Mouse (Mus musculus): ENCODE measurements around the gene Prdx2. TPM values are rescaled to one million over a fixed set of nuclear protein-coding genes. Genes with fewer than 3 reads are reported as not detected.
A peak's percentile ranks its signal among the peaks of the same experiment; 100 is the strongest.

Prdx2 gene
- polyA plus RNA-seq, 1 experiment from 2014 or later, result 596 TPM

DNA sequence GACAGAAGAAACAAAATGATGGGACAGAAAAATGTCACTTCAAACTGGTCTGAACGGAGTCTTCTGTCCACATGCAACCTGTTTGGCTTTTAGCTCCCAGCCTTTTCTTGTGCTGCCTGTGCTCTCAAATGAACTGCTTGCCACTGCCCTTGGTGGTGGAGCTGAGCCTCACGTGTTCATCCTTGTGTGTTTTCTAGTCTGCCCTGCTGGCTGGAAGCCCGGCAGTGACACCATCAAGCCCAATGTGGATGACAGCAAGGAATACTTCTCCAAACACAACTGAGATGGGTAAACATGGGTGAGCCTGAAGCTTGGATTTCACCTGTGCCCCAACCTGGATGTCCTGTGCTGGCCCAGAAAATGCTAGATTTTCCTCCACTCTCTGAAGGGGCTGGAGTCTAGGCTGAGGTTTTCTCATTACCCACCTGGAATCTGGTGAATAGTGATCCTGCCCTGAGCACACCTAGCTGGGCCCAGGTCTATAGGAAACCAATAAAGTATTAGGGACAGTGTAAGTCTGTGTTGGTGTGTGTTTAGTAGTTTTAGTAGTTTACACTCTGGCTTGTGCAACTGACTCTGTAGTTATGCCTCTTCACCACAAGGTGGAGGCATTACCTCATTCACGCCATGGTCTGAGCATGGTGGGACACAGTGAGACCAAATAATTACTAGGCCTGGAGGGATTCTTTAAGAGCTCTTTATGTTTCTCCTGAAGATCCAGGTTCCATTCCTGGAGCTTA lies 4.6 kb downstream of the Prdx2 start:
- H3K27me3 ChIP-seq, result no peaks in the 10 kb centered on the region
- ATAC-seq (replicated peaks; ENCODE audit: insufficient number of reproducible peaks, insufficient read depth, low FRiP score, low read depth), result no peak
- WGBS, result 62% methylated on average over 4 of the region's 4 CpGs
- H3K9ac ChIP-seq, result no peak overlapping the region
- H3K36me3 ChIP-seq, result peaks cover 31% of the 10 kb centered on the region
- peaks cover 46% of the 10 kb centered on the region for H3K4me1 ChIP-seq (replicated peaks)
- H3K4me2 ChIP-seq, result no peak overlapping the region
- no peaks in the 10 kb centered on the region for H3K9me3 ChIP-seq (replicated peaks)
- no peak overlapping the region for H3K4me3 ChIP-seq
- H3K27ac ChIP-seq, result no peak overlapping the region

DNA sequence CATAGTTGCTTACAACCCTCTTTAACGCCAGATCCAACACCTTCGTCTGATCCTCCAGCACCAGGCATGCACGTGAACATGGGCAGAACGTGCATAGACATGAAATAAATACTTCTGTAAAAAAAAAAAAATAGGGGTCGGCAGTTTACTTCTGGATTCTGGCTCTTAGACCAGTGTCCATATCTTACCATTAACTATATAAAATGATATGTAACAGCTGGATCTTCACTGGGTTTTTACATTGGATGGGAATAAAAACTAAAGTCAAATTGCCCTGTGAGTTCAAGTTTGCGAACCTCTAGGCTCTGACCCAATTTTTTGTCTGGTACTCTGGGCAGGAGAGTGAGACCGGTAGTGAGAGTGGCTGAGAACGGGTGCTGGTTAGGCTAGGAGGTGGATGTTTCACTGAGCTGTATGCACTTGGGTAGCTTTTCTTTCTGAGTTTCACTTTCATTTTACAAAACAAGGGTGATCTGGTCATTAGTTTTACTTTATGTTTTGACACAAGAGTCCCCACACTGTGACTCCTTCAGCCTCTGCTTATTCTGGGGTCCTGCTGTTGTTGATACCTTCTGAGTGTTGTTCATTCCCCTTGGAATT lies 5.3 kb downstream of the Prdx2 start:
- Histone ChIP-seq H3K36me3 (peaks cover 31% of the 10 kb centered on the region), H3K4me2 (no peak overlapping the region), H3K4me3 (no peak overlapping the region), H3K27ac (no peak overlapping the region), H3K9me3 (replicated peaks) (no peaks in the 10 kb centered on the region), H3K27me3 (no peaks in the 10 kb centered on the region), H3K9ac (no peak overlapping the region), H3K4me1 (replicated peaks) (peaks cover 53% of the 10 kb centered on the region)
- 78% methylated on average over 8 of the region's 8 CpGs for WGBS
- ATAC-seq (replicated peaks; ENCODE audit: insufficient number of reproducible peaks, insufficient read depth, low FRiP score, low read depth), result no peak

DNA sequence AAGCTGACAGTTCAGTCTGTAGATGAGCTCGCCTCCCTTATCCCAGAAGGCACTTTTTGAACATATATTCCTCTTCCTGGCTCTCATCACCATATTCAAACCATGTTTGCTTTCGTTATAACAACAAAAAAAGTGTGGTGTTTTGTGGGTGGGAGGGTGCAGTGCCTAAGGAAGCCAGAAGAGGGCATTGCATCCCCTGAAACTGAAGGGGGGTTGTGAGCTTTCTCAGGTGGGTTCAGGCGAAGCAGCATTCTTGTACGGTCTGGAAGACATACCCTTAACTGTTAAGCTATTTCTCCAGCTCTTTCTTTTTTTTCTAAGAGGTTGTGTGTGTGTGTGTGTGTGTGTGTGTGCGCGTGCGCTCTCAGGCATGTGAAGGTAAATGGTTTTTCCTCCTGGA lies 6.0 kb downstream of the Prdx2 start:
- no peaks in the 10 kb centered on the region for H3K27me3 ChIP-seq
- no peak for ATAC-seq (replicated peaks; ENCODE audit: insufficient number of reproducible peaks, insufficient read depth, low FRiP score, low read depth)
- peaks cover 31% of the 10 kb centered on the region for H3K36me3 ChIP-seq
- H3K27ac ChIP-seq, result peak overlapping the region; percentile 91
- 32% methylated on average over 7 of the region's 7 CpGs for WGBS
- peak overlapping the region; percentile 97 for H3K4me2 ChIP-seq
- peaks cover 58% of the 10 kb centered on the region for H3K4me1 ChIP-seq (replicated peaks)
- no peaks in the 10 kb centered on the region for H3K9me3 ChIP-seq (replicated peaks)
- H3K9ac ChIP-seq, result no peak overlapping the region
- peak overlapping the region; percentile 66; the same call in 1 of the 2 replicates for H3K4me3 ChIP-seq

GRCm38 (mm10) chr8:84976031-84976762 lies 6.8 kb downstream of the Prdx2 start:
- no peaks in the 10 kb centered on the region for H3K27me3 ChIP-seq
- H3K4me1 ChIP-seq (replicated peaks), result peaks cover 58% of the 10 kb centered on the region
- no peaks in the 10 kb centered on the region for H3K9me3 ChIP-seq (replicated peaks)
- ATAC-seq (replicated peaks; ENCODE audit: insufficient number of reproducible peaks, insufficient read depth, low FRiP score, low read depth), result peak; percentile 80
- peak overlapping the region; percentile 79 for H3K9ac ChIP-seq
- H3K27ac ChIP-seq, result peak overlapping the region; percentile 91
- H3K36me3 ChIP-seq, result peaks cover 28% of the 10 kb centered on the region
- peak overlapping the region; percentile 66 for H3K4me3 ChIP-seq
- under 1% methylated on average over 58 of the region's 61 CpGs for WGBS
- H3K4me2 ChIP-seq, result peak overlapping the region; percentile 97

DNA sequence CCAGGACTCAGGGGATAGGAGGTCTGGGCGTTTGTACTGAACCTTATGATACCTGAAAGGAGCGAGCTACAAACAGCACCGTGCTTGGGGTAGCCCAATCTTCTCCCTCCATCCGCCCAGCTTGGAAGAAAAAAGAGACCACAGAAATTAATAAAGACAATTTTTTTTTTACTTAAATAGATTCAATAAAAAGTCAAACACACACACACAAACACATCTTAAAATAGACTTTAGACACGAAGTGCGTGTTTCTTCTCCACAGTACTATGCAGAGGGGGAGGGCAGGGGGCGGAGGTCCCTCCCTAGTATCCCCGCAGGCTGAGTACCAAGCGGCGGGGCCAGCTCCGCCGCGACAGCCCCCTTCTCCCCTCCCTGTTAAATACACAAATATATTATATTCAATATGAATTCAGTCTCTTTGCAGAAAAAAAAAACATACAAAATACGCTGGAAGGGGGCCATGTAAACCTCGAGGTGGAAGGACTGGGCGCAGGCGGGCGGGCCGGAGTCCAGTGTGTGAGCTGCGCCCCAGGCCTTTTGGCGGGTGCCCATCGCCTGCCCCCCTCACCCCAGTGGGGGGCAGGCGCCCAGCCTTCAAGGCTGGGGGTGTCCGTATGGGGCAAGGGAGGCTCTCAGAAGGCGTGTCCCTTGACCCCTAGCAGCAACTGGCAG lies 7.5 kb downstream of the Prdx2 start:
- peak overlapping the region; percentile 97 for H3K4me2 ChIP-seq
- H3K36me3 ChIP-seq, result peaks cover 22% of the 10 kb centered on the region
- H3K4me1 ChIP-seq (replicated peaks), result peaks cover 64% of the 10 kb centered on the region
- peak overlapping the region; percentile 79 for H3K9ac ChIP-seq
- ATAC-seq (replicated peaks; ENCODE audit: insufficient number of reproducible peaks, insufficient read depth, low FRiP score, low read depth), result no peak
- H3K4me3 ChIP-seq, result peak overlapping the region; percentile 66
- H3K27me3 ChIP-seq, result no peaks in the 10 kb centered on the region
- no peaks in the 10 kb centered on the region for H3K9me3 ChIP-seq (replicated peaks)
- 2% methylated on average over 25 of the region's 25 CpGs for WGBS
- H3K27ac ChIP-seq, result peak overlapping the region; percentile 91

GRCm38 (mm10) chr8:84977435-84978247 lies 8.3 kb downstream of the Prdx2 start:
- peaks cover 15% of the 10 kb centered on the region for H3K36me3 ChIP-seq
- peaks cover 70% of the 10 kb centered on the region for H3K4me1 ChIP-seq (replicated peaks)
- under 1% methylated on average over 70 of the region's 70 CpGs for WGBS
- H3K27ac ChIP-seq, result peak overlapping the region; percentile 91
- H3K4me2 ChIP-seq, result peak overlapping the region; percentile 97
- H3K9ac ChIP-seq, result peak overlapping the region; percentile 79
- peak overlapping the region; percentile 66 for H3K4me3 ChIP-seq
- no peaks in the 10 kb centered on the region for H3K27me3 ChIP-seq
- no peaks in the 10 kb centered on the region for H3K9me3 ChIP-seq (replicated peaks)
- no peak for ATAC-seq (replicated peaks; ENCODE audit: insufficient number of reproducible peaks, insufficient read depth, low FRiP score, low read depth)

- Histone ChIP-seq H3K4me3 (peak within 1 kb of the TSS; percentile 66), H3K36me3 (peaks cover 7% of the 10 kb centered on the region), H3K4me1 (replicated peaks) (peaks cover 70% of the 10 kb centered on the region), H3K27me3 (no peaks in the 10 kb centered on the region), H3K9ac (peak within 1 kb of the TSS; percentile 79), H3K9me3 (replicated peaks) (no peaks in the 10 kb centered on the region), H3K27ac (peak within 1 kb of the TSS; percentile 91), H3K4me2 (peak within 1 kb of the TSS; percentile 97)
- peak; percentile 67 for ATAC-seq (replicated peaks; ENCODE audit: insufficient number of reproducible peaks, insufficient read depth, low FRiP score, low read depth)
- WGBS, result under 1% methylated on average over 63 of the region's 63 CpGs
Measured at GRCm38 (mm10) chr8:84978248-84978940, 9.0 kb downstream of the Prdx2 start, which contains the start of gene Junb. Junb (minus strand) TSS chr8:84978718.

DNA sequence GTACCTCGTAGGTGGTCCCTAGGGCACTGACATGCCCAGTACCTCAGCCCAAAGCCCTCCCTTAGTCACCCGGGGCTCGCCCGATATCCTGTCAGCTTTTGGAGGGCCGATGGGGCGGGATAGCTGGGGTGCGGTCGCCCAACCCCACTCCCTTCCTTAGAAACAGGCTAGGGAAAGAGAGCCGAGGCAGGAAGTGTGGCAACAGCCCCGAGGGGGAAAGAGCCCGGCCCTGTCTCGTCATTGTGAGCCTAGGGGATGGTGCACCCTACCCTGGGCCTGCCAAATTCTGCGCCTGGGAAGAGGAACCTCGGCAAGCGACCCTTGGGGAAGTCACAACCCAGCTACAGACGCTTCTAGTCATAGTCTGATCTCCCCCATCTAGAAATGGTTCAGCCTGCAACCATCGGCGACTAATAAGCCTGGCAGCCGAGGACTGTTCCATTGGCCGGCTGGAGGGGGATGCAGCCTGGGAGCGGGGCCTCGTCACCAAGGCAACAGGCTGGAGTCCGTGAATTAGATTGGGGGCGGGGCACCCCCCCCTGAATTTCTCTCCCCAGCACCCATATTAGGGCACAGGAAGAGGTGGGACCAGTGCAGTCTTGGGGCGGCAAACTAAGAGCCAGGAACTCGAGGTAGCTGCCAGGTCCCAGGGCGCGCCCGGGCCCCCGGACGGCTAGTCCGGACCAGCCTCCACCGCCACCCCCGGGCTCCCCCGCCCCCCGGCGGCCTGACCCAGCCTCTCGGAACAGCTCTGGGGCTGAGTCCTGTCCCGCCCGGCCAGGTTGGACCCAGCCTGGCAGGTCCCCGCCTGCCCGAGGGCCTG lies 10.4 kb downstream of the Prdx2 start:
- H3K9ac ChIP-seq, result peak overlapping the region; percentile 49

DNA sequence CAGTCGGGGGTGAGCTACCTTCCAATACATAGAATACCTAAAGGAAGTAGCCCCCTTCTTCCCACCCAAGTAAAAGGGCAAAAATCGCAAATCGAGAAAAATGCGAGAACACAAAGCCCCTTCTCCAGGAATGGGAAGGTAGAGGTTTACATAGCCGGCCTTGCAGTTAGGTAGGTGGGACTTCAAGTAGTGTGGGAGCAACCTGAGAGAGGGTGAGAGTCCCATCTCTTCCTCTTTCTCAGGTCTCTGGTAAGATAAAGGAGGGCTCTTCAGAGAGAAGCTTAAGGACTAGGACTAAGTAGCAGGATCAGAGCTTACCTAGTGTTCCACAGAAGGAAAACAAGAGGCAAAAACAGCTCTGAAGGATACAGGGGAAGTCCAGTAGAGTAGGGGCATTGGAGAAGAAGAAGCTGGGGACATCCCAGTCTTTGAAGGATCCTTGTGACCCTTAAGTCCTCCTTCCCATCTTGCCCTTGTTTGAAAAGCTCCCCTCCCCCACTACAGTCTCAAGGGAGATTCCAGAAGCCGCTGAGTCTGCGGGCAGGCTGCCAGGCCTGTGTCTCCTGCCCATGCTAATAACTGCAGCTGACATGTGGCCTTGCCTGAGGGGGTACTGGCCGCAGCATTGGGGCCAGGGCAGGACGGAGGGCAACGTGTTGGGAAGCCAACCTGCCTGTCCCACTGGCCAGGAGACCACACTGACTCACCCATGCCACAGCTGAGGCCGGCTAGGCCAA lies 11.4 kb downstream of the Prdx2 start:
- Histone ChIP-seq H3K36me3 (no peaks in the 10 kb centered on the region), H3K4me3 (peak overlapping the region; percentile 66), H3K9me3 (replicated peaks) (no peaks in the 10 kb centered on the region), H3K4me1 (replicated peaks) (peaks cover 73% of the 10 kb centered on the region), H3K27ac (peak overlapping the region; percentile 91), H3K4me2 (peak overlapping the region; percentile 97), H3K27me3 (no peaks in the 10 kb centered on the region), H3K9ac (no peak overlapping the region)
- WGBS, result 25% methylated on average over 11 of the region's 11 CpGs
- no peak for ATAC-seq (replicated peaks; ENCODE audit: insufficient number of reproducible peaks, insufficient read depth, low FRiP score, low read depth)

More for the DNA sequence above, 10.4 kb downstream of the Prdx2 start:
- Histone ChIP-seq H3K4me2 (peak overlapping the region; percentile 97), H3K4me3 (peak overlapping the region; percentile 66), H3K36me3 (no peaks in the 10 kb centered on the region), H3K27me3 (no peaks in the 10 kb centered on the region), H3K9me3 (replicated peaks) (no peaks in the 10 kb centered on the region), H3K27ac (peak overlapping the region; percentile 91), H3K4me1 (replicated peaks) (peaks cover 73% of the 10 kb centered on the region)
- peak; percentile 18 for ATAC-seq (replicated peaks; ENCODE audit: insufficient number of reproducible peaks, insufficient read depth, low FRiP score, low read depth)
- 3% methylated on average over 38 of the region's 42 CpGs for WGBS
